Comparison of ENCODE assay signal across 8 mouse cellular contexts in the genomic region with DNA sequence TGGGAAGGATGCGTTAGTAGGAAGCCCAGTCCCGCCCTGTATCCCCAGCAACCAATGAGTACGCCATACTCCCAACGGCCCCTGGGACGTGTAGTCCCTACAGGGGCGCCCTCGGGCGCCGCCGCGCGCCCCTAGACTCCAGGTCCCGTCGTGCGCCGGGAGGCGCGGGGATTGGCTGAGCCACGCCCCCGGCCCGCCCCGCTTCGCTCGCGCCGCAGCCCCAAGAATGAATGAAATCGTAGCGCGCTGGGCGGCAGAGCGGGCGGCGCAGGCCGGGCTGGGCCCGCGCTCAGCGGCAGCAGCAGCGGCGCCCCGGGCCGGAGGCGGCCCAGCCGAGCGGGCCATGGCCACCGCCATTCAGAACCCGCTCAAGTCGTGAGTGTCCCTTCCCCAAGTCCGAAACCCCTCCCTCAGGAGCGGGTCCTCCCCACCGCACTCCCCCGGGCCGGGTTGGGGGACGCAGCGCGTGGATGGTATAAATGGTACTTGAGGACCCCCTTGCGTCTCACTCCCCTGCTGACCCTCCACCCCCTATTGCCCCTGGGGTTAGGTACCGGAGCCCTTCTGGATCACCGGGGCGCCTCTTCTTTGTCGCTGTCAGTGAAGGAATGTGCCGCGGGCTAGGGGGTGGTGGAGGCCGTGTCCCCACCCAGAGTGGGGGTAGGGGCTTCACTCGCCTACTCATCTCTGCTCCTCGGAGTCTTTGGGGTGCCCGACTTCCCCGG. TPM values are rescaled to one million over a fixed set of nuclear protein-coding genes. Genes with fewer than 3 reads are reported as not detected.
DNase-seq lines count a peak whose midpoint lies in the region; ATAC-seq lines count a peak whose summit lies in the region.

A gene (plus strand): TSS at position 214 of the 725 bp plus-strand sequence.

- DNase-seq in ovary, adult 18-20 months (ENCODE audit: low spot score): peak; percentile 71
- DNase-seq in ovary, postnatal 10 days (ENCODE audit: low spot score): no peak
- peak; percentile 71 to 84 for DNase-seq in cerebellum, postnatal 4 days (ENCODE audit: low spot score in 2 of 2)
- DNase-seq in gastrocnemius, adult 8-10 months (ENCODE audit: low spot score in 2 of 2): peak; percentile 60 to 77
- DNase-seq in induced T-regulatory cell, adult 2 months (ENCODE audit: low read depth): peak; percentile 73
- DNase-seq in left cerebral cortex, adult 9 months (ENCODE audit: low spot score in 2 of 2): peak; percentile 84 to 91
- peak; percentile 91 for DNase-seq in right cerebral cortex, postnatal 14 days

- peak; percentile 47 for ATAC-seq in megakaryocyte, adult 5-6 weeks (ENCODE audit: poor library complexity, severe bottlenecking)

RNA-seq across cellular contexts. Expression of the gene that starts here (rescaled TPM):
- 1 to 10 TPM in 3 of 4 experiments, under 1 TPM in 1; 0.92 to 4.5 (median 2.0) TPM for total RNA-seq in gastrocnemius, adult 8-10 months (2022)
- total RNA-seq in megakaryocyte, adult 5-6 weeks (2015): not detected in 2 replicates
- total RNA-seq in megakaryocyte, adult 5-6 weeks (2017): not detected in 2 replicates

Comparison
In these comparisons a context has a peak if more than half of its experiments do, and no peak if none do; other contexts are left out.
1. Peak in ATAC-seq in megakaryocyte, adult 5-6 weeks; RNA of the gene not detected or under 1 TPM.